Mouse (Mus musculus): ENCODE data around the gene Hist1h2bl.
"Not testable (repeated sequence)": the region's sequence is repeated elsewhere in the genome, so short reads cannot be mapped to it uniquely, and the experiment has no call there.

Hist1h2bl gene

GRCm38 (mm10) chr13:21715864-21716539 lies at the start of gene Hist1h2bl, which contains the start of gene Hist1h2ai:
Gene Hist1h2bl, minus strand, starts transcription at chr13:21716143.
Gene Hist1h2ai, plus strand, starts transcription at chr13:21716422.
- peak; percentile 95 for DNase-seq (ENCODE audit: low read depth, low spot score)
- not testable (repeated sequence) for H3K27me3 ChIP-seq (ENCODE audit: control insufficient read depth, insufficient read depth, low read length, poor library complexity, severe bottlenecking); H3K36me3 ChIP-seq (ENCODE audit: control insufficient read depth, insufficient read depth, low read length, poor library complexity, severe bottlenecking)

- Histone ChIP-seq H3K36me3 (ENCODE audit: control insufficient read depth, insufficient read depth, low read length, poor library complexity, severe bottlenecking) (no peaks in the 10 kb centered on the region), H3K27me3 (ENCODE audit: control insufficient read depth, insufficient read depth, low read length, poor library complexity, severe bottlenecking) (no peaks in the 10 kb centered on the region)
- DNase-seq (ENCODE audit: low read depth, low spot score) = no peak
These were observed 39.8 kb upstream of the Hist1h2bl start for GRCm38 (mm10) chr13:21755707-21756106.

GRCm38 (mm10) chr13:21754294-21755001 lies 38.5 kb upstream of the Hist1h2bl start:
- peak; percentile 63 for DNase-seq (ENCODE audit: low read depth, low spot score)

GRCm38 (mm10) chr13:21753524-21754285 lies 37.8 kb upstream of the Hist1h2bl start, which contains the start of the genes Hist1h2ak and Hist1h2bn:
Gene Hist1h2ak, minus strand, starts transcription at chr13:21753827.
Gene Hist1h2bn, plus strand, starts transcription at chr13:21754123.
- not testable (repeated sequence) for H3K27me3 ChIP-seq (ENCODE audit: control insufficient read depth, insufficient read depth, low read length, poor library complexity, severe bottlenecking); H3K36me3 ChIP-seq (ENCODE audit: control insufficient read depth, insufficient read depth, low read length, poor library complexity, severe bottlenecking)
- DNase-seq (ENCODE audit: low read depth, low spot score) = peak; percentile 95

More at GRCm38 (mm10) chr13:21754294-21755001, 38.5 kb upstream of the Hist1h2bl start:
- H3K27me3 ChIP-seq (ENCODE audit: control insufficient read depth, insufficient read depth, low read length, poor library complexity, severe bottlenecking); H3K36me3 ChIP-seq (ENCODE audit: control insufficient read depth, insufficient read depth, low read length, poor library complexity, severe bottlenecking): not testable (repeated sequence)

GRCm38 (mm10) chr13:21753051-21753523 lies 37.1 kb upstream of the Hist1h2bl start:
- DNase-seq (ENCODE audit: low read depth, low spot score) = no peak
- H3K27me3 ChIP-seq (ENCODE audit: control insufficient read depth, insufficient read depth, low read length, poor library complexity, severe bottlenecking) = no peaks in the 10 kb centered on the region
- no peaks in the 10 kb centered on the region for H3K36me3 ChIP-seq (ENCODE audit: control insufficient read depth, insufficient read depth, low read length, poor library complexity, severe bottlenecking)

GRCm38 (mm10) chr13:21752356-21752755 lies 36.4 kb upstream of the Hist1h2bl start:
- H3K36me3 ChIP-seq (ENCODE audit: control insufficient read depth, insufficient read depth, low read length, poor library complexity, severe bottlenecking) = no peaks in the 10 kb centered on the region
- no peaks in the 10 kb centered on the region for H3K27me3 ChIP-seq (ENCODE audit: control insufficient read depth, insufficient read depth, low read length, poor library complexity, severe bottlenecking)
- no peak for DNase-seq (ENCODE audit: low read depth, low spot score)

GRCm38 (mm10) chr13:21751827-21752226 lies 35.9 kb upstream of the Hist1h2bl start:
- Histone ChIP-seq H3K27me3 (ENCODE audit: control insufficient read depth, insufficient read depth, low read length, poor library complexity, severe bottlenecking) (no peaks in the 10 kb centered on the region), H3K36me3 (ENCODE audit: control insufficient read depth, insufficient read depth, low read length, poor library complexity, severe bottlenecking) (no peaks in the 10 kb centered on the region)
- no peak for DNase-seq (ENCODE audit: low read depth, low spot score)

GRCm38 (mm10) chr13:21751417-21751816 lies 35.5 kb upstream of the Hist1h2bl start:
- Histone ChIP-seq H3K27me3 (ENCODE audit: control insufficient read depth, insufficient read depth, low read length, poor library complexity, severe bottlenecking) (no peaks in the 10 kb centered on the region), H3K36me3 (ENCODE audit: control insufficient read depth, insufficient read depth, low read length, poor library complexity, severe bottlenecking) (no peaks in the 10 kb centered on the region)
- DNase-seq (ENCODE audit: low read depth, low spot score) = no peak

GRCm38 (mm10) chr13:21750159-21751017 lies 34.4 kb upstream of the Hist1h2bl start, which contains the start of gene Hist1h4k:
Gene Hist1h4k, minus strand, starts transcription at chr13:21750505.
- H3K27me3 ChIP-seq (ENCODE audit: control insufficient read depth, insufficient read depth, low read length, poor library complexity, severe bottlenecking); H3K36me3 ChIP-seq (ENCODE audit: control insufficient read depth, insufficient read depth, low read length, poor library complexity, severe bottlenecking): not testable (repeated sequence)
- DNase-seq (ENCODE audit: low read depth, low spot score) = peak; percentile 82

GRCm38 (mm10) chr13:21749387-21750158 lies 33.6 kb upstream of the Hist1h2bl start:
- DNase-seq (ENCODE audit: low read depth, low spot score) = peak; percentile 47
- H3K36me3 ChIP-seq (ENCODE audit: control insufficient read depth, insufficient read depth, low read length, poor library complexity, severe bottlenecking) = no peaks in the 10 kb centered on the region
- no peaks in the 10 kb centered on the region for H3K27me3 ChIP-seq (ENCODE audit: control insufficient read depth, insufficient read depth, low read length, poor library complexity, severe bottlenecking)

- DNase-seq (ENCODE audit: low read depth, low spot score) = no peak
- H3K36me3 ChIP-seq (ENCODE audit: control insufficient read depth, insufficient read depth, low read length, poor library complexity, severe bottlenecking) = no peaks in the 10 kb centered on the region
These were observed 29.1 kb upstream of the Hist1h2bl start for GRCm38 (mm10) chr13:21745006-21745405.

GRCm38 (mm10) chr13:21734906-21735767 lies 19.2 kb upstream of the Hist1h2bl start, which contains the start of gene Hist1h4j:
Gene Hist1h4j, plus strand, starts transcription at chr13:21735064.
- peak; percentile 82 for DNase-seq (ENCODE audit: low read depth, low spot score)
- H3K27me3 ChIP-seq (ENCODE audit: control insufficient read depth, insufficient read depth, low read length, poor library complexity, severe bottlenecking); H3K36me3 ChIP-seq (ENCODE audit: control insufficient read depth, insufficient read depth, low read length, poor library complexity, severe bottlenecking): not testable (repeated sequence)

More at GRCm38 (mm10) chr13:21745006-21745405, 29.1 kb upstream of the Hist1h2bl start:
- no peaks in the 10 kb centered on the region for H3K27me3 ChIP-seq (ENCODE audit: control insufficient read depth, insufficient read depth, low read length, poor library complexity, severe bottlenecking)
